Mouse (Mus musculus): Measurements from ENCODE around the gene Pex12. TPM values are rescaled to one million over a fixed set of nuclear protein-coding genes. Genes with fewer than 3 reads are reported as not detected.
"Not testable (repeated sequence)": the region's sequence is repeated elsewhere in the genome, so short reads cannot be mapped to it uniquely, and the experiment has no call there.

Gene Pex12
- total RNA-seq, 2 experiments from 2014 or later, result 7.2 to 11.8 TPM

DNA sequence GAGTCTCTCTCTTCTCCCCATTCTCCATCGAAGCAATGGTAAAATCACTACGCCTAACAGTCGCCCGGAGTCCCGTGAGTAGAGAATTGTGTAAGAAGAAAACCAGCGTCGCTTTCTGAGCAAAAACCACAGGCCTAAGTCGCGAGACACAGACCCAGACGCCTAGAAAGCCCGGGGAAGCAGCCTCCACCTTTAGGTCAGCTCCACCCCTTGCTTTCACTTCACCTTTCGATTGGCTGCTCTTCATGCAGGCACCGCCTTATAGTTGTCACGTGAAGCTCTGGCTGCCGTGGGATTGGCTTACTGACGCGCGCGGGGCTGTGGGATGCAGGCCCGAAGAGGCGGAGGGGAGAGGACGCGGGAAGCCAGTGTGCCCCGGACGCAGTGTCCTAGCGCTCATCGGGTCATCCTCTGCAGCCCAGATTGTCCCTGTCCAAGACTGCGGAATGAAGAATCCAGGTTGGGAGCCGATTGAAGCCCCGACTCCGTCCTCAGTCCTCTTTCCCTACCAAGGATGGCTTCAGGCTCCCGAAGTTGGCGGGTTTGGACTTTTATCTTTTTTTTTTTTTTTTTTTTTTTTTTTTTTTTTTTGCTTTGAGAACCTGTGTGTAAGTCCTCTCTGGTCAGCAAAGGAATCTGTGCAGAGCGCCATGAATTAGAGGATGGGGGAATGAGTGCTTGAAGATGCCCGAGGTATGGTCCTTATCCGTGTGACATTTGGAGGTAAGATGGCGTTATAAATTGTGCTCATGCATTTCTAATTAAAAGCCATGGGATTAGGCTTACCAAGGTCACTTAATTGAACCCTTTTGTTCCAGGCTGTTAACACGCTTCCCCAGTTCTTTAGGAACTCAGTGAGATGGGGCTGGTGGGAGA lies 10.8 kb downstream of the Pex12 start:
- peak; percentile 96 for DNase-seq (ENCODE audit: extremely low spot score in 1 of 2, low spot score in 2 of 2)
- intact Hi-C loops (cut with DNase I), result no loop called here

DNA sequence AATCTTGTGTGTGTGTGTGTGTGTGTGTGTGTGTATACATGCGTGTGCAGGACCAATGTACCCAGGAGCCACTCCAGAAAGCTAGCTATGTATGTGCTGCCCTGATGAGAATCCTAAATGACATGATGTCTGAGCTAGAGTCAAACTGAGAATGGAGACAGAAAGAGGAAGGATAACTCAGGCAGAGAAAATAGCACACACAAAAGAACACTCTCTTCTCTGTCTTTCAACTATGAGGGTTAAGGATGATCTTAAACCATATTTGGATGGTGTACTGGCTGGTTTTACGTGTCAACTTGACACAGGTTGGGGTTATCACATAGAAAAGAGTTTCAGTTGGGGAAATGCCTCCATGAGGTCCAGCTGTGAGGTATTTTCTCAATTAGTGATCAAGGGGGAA lies 12.8 kb downstream of the Pex12 start:
- intact Hi-C loops (cut with DNase I), result no loop called here
- DNase-seq (ENCODE audit: extremely low spot score in 1 of 2, low spot score in 2 of 2), result no peak

- intact Hi-C loops (cut with DNase I), result no loop called here
- DNase-seq (ENCODE audit: extremely low spot score in 1 of 2, low spot score in 2 of 2), result no peak
Observed at GRCm38 (mm10) chr11:83289036-83289435, 13.3 kb downstream of the Pex12 start.

- no peak for DNase-seq (ENCODE audit: extremely low spot score in 1 of 2, low spot score in 2 of 2)
- intact Hi-C loops (cut with DNase I), result no loop called here
Observed at GRCm38 (mm10) chr11:83286566-83286965, 15.8 kb downstream of the Pex12 start, which contains the start of gene Slfn14. TSS of gene Slfn14 (minus strand) at chr11:83286726.

DNA sequence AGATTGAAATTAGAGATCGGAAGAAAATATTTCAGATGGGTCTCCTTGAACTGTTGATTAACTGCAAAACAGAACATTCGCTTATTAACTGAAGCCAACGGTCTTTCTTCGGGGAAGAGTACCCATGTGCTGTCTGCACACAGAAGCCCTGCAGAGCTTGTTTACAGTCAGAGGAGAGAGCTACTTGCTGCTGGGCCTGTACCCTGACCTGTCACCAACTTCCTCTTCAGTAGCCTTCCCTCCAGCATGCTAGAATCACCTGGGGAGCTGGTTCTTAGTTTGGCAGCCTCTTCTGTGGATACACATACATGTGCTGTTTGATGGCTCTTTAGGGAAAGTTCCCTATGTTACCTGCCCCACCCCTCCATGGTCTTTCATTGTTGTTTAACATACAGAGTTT lies 16.8 kb downstream of the Pex12 start:
- DNase-seq (ENCODE audit: extremely low spot score in 1 of 2, low spot score in 2 of 2), result no peak
- intact Hi-C loops (cut with DNase I), result no loop called here

GRCm38 (mm10) chr11:83282084-83282483 lies 20.3 kb downstream of the Pex12 start:
- DNase-seq (ENCODE audit: extremely low spot score in 1 of 2, low spot score in 2 of 2), result no peak
- intact Hi-C loops (cut with DNase I), result no loop called here

- no peak for DNase-seq (ENCODE audit: extremely low spot score in 1 of 2, low spot score in 2 of 2)
- intact Hi-C loops (cut with DNase I), result no loop called here
Observed at GRCm38 (mm10) chr11:83279691-83280090, 22.7 kb downstream of the Pex12 start.

DNA sequence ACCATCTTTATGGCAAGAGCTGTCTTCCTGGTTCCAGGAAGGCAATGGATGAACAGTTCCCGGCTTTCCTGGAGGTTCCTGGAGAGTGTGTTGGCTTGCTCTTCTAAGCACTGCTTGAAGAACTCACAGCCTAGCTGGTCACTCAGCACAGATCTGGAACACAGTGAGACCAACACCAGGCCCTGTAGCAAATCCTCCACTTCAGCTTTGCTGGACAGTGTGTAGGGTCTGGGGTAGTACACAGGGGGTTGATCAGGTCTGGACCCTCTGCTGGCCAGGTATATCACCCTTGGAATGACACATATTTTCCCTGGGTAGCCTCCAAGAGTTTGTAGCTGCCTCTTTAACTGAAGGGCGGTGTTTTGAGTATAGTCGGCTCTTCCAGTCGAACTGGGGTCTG lies 23.4 kb downstream of the Pex12 start:
- no peak for DNase-seq (ENCODE audit: extremely low spot score in 1 of 2, low spot score in 2 of 2)
- intact Hi-C loops (cut with DNase I), result no loop called here

- DNase-seq (ENCODE audit: extremely low spot score in 1 of 2, low spot score in 2 of 2), result peak in 1 of 2 experiments; percentile 45
- intact Hi-C loops (cut with DNase I), result no loop called here
Observed at GRCm38 (mm10) chr11:83276251-83276650, 26.1 kb downstream of the Pex12 start.

GRCm38 (mm10) chr11:83271951-83272843 lies 30.2 kb downstream of the Pex12 start:
- intact Hi-C loops (cut with DNase I), result no loop called here
- DNase-seq (ENCODE audit: extremely low spot score in 1 of 2, low spot score in 2 of 2), result peak in 1 of 2 experiments; percentile 40

DNA sequence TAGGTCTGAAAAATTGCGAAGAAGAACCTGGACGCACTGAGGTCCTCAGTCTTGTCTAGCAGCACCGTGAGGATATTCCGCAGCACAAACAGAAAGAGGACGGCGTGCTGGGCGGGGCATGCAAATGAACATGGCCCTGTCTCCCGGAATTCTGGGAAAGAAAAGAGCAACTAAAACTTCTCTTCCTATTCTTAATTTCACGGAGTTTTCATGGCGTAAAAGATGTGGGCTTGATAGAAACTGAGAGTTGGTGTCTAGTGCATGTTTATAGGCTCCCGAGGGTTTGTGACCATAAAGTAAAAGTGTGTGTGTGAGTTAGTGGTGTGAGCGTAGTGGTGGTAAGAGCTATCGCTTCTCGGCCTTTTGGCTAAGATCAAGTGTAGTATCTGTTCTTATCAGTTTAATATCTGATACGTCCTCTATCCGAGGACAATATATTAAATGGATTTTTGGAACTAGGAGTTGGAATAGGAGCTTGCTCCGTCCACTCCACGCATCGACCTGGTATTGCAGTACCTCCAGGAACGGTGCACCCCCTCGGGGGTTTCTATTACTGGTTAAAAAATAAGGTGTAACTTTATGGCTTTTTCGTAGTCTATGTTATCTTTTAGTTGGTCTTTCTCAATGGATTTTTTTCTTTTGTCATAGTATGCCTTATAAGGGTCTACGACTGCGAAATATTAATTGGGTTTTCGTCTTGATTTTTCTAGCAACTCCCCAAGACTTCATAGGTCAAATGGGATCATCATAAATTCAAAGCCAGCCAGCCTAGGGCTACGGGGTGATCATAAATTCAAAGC lies 31.0 kb downstream of the Pex12 start:
- intact Hi-C loops (cut with DNase I), result no loop called here
- DNase-seq (ENCODE audit: extremely low spot score in 1 of 2, low spot score in 2 of 2), result peak; percentile 74 to 86

- intact Hi-C loops (cut with DNase I), result no loop called here
- DNase-seq (ENCODE audit: extremely low spot score in 1 of 2, low spot score in 2 of 2), result no peak
Observed at GRCm38 (mm10) chr11:83270842-83271150, 31.6 kb downstream of the Pex12 start.

DNA sequence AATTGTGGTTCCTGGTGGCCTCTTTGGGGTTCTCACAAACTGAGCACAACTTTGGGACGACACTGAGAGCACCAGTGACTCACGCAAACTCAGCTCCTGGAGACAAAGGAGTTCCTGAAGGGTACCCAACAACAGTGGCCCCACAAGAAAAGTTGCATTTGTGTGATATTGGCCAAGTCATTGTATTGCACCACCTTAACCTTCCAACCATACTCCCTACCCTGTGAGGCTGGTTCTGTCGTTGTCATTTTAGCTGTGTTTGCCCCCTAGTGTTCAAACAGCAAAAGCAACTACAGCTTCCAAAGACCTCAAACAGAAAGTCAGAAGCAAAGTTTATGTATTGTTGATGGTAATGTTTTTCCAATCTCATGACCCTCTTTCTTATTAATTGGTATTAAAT lies 39.2 kb downstream of the Pex12 start:
- no peak for DNase-seq (ENCODE audit: extremely low spot score in 1 of 2, low spot score in 2 of 2)
- intact Hi-C loops (cut with DNase I), result loop anchor here (10.0 kb wide), 1 partner anchor 348 kb away; the partner anchor contains the start of gene Unc45b

- intact Hi-C loops (cut with DNase I), result loop anchor here (10.0 kb wide), 1 partner anchor 348 kb away; the partner anchor contains the start of gene Unc45b
- DNase-seq (ENCODE audit: extremely low spot score in 1 of 2, low spot score in 2 of 2), result no peak
Observed at GRCm38 (mm10) chr11:83262673-83263072, 39.7 kb downstream of the Pex12 start.

DNA sequence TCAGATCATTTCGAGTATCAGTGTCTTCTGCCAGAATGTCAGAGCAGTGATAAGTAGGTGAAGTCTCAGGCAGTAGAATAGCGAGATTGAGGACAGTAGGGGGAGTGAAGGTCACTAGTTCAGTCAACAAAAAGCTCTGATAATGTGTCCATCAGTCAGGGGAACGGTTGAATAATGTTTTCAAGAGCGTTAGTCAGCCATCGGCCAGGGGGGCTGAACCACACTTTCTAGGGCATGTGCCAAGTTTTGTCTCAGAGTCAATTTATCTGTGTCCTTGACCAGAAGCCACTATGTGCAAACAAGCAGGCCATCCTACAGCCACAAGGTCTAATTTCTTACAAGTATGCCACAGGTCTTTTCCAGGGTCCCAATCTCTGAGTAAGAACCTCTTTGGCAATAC lies 45.2 kb downstream of the Pex12 start:
- intact Hi-C loops (cut with DNase I); DNase-seq (ENCODE audit: extremely low spot score in 1 of 2, low spot score in 2 of 2): not testable (repeated sequence)
